Mouse (Mus musculus) lung, embryonic 14.5 days (tissue): ENCODE measurements around the gene Gm45062. TPM values are rescaled to one million over a fixed set of nuclear protein-coding genes. Genes with fewer than 3 reads are reported as not detected.

Experiments
- ATAC-seq: fragments of 200-750 bp; cut with Nextera tagmentation; 2 replicates; pipeline ENCODE4 v1.8.0; 2017; ENCODE audit warnings: mild to moderate bottlenecking, moderate TSS enrichment, moderate library complexity; ENCODE audit not compliant: insufficient read depth
- DNase-seq: peaks from one replicate; pipeline ENCODE4 v3.0.0-alpha.2; 2015
- H3K27ac ChIP-seq: fragments of 300-500 bp; sonication (generic); 2 replicates; pipeline ENCODE4 v1.5.1; 2014; ENCODE audit warnings: low read depth, mild to moderate bottlenecking, moderate library complexity
- H3K27me3 ChIP-seq: fragments of 300-500 bp; sonication (generic); 2 replicates; pipeline ENCODE4 v1.6.1; 2014; ENCODE audit warnings: low read length, control low read depth; ENCODE audit not compliant: insufficient read depth
- H3K36me3 ChIP-seq: fragments of 300-500 bp; sonication (generic); 2 replicates; pipeline ENCODE4 v1.6.1; 2014; ENCODE audit warnings: control low read depth; ENCODE audit not compliant: insufficient read depth
- H3K4me1 ChIP-seq: fragments of 300-500 bp; sonication (generic); 2 replicates; pipeline ENCODE4 v1.6.1; 2014; ENCODE audit warnings: antibody characterized with exemption, control low read depth; ENCODE audit not compliant: insufficient read depth
- H3K4me2 ChIP-seq: fragments of 300-500 bp; sonication (generic); 2 replicates; pipeline ENCODE4 v1.6.1; 2014; ENCODE audit warnings: mild to moderate bottlenecking
- H3K4me3 ChIP-seq: fragments of 300-500 bp; sonication (generic); 2 replicates; pipeline ENCODE4 v1.5.1; 2014; ENCODE audit warnings: low read depth, low read length
- H3K9ac ChIP-seq: fragments of 300-500 bp; sonication (generic); 2 replicates; pipeline ENCODE4 v1.6.1; 2014
- H3K9me3 ChIP-seq: fragments of 300-500 bp; sonication (generic); 2 replicates; pipeline ENCODE4 v1.6.1; 2016; ENCODE audit warnings: low read depth, low read length, control low read depth
- CTCF ChIP-seq: IDR thresholded peaks from 2 replicates; pipeline ENCODE4 v1.5.1; 2016; ENCODE audit warnings: antibody characterized with exemption, low read depth
- WGBS: fragments of 180-500 bp; shearing (Covaris S2); extraction: QIAGEN DNeasy Blood & Tissue Kit; methylation state at CpG from one replicate; pipeline ENCODE4 v1.1.7; 2014; 5-methylcytosine and 5-hydroxymethylcytosine counted together
- polyA plus RNA-seq: library from polyadenylated mRNA; unstranded; fragments of >200 nt; fragmentation: Nextera tagmentation; extraction: Ambion mirVana; gene quantifications from 2 replicates; pipeline ENCODE4 v1.2.1, GENCODE M21; 2014

Gm45062 gene
- polyA plus RNA-seq, 1 experiment from 2014 or later: 9.8 TPM

DNA sequence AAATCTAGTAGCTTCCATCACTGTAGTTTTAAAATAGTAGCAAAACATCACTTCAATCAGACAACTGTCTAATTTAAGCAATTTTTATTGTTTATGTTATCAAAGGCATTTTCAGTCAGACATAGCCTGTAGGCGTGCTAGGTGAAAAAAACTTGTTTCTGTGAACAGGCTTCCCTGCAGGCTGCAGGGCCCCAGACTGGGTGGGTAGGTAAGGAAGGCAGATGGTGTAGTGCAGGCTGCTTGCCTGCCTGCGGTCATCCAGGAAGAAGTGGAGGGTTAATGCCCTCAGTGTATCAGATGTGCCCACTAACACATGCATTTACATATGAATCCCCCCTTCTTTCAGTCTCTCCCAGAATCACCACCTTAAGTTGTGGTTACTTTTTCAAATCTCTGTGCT is 386.5 kb downstream of the Gm45062 start:
- Histone ChIP-seq H3K9me3 (no peaks in the 10 kb centered on the region), H3K4me1 (no peaks in the 10 kb centered on the region), H3K4me2 (no peak overlapping the region), H3K36me3 (no peaks in the 10 kb centered on the region), H3K27ac (no peak overlapping the region), H3K27me3 (no peaks in the 10 kb centered on the region), H3K9ac (no peak overlapping the region), H3K4me3 (no peak overlapping the region)
- DNase-seq (no peak), ATAC-seq (no peak)
- WGBS: 49% methylated on average over 2 of the region's 2 CpGs
- no peak for TF ChIP-seq CTCF

Other genes starting within 250 kb of the Gm45062 start
- 0.95 and 1.3 TPM in 2 replicates for gene Col28a1, start 66.8 kb upstream of the Gm45062 start, polyA plus RNA-seq
- gene Mios, start 50.2 kb upstream of the Gm45062 start, polyA plus RNA-seq: 29.6 and 30.3 TPM in 2 replicates
- gene Rpa3, start 277 bp upstream of the Gm45062 start, polyA plus RNA-seq: 177 and 191 TPM in 2 replicates
- 21.1 and 21.7 TPM in 2 replicates for gene Umad1, start 162 bp upstream of the Gm45062 start, polyA plus RNA-seq